Mouse (Mus musculus) mouse trophoblast stem cell (cell line): ENCODE measurements at regions not wholly inside any gene's neighbourhood (a gene's known extent, or its start where the extent isn't known, plus 50 kb on each side); places are given as distances from the start of the nearest gene placed in this dataset.

Experiments used
- in situ Hi-C, 2 experiments: fragments of 300-500 bp; cut with MseI, MboI; formaldehyde crosslinking; loops; 2 replicates in 1 of 2; 3 replicates in 1 of 2; pipeline ENCODE4 v1.15.1; 2025

DNA sequence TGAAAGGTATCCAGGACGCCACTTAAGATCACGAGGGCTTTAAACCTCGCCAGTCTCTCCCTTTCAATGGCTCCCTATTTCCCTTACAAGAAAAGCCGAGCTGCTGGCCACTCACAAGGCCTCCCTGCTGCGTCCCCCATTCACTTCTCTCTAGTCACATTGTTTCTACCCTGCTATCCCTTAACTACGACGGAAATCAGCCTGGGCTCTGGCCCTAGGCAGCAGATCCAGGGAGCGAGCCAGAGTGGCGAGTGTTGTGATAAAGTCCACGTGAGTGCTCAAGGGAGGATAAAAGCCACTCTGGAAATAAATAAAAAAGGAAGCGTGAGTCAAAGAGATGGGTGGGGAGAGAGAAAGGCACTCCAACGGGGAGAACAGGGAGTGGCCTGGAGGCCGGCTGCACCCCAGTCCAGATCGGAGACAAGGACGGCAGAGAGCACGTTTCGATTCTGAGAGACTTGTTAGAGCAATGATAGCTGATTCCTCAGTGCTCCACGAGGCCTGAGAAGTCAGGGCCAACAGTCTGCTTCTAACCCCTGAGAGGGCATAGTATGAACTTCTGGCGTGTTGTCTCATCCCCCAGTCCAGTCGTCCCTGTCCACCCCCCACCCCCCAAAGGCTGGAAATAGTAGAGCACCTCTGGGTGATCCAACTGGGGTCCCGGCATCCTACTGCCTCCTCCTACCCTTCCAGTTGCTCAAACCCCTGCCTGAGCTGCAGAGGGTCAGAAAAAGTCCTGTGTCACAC lies 84.8 kb upstream of the Calm2 start:
- in situ Hi-C loops: no loop called here

DNA sequence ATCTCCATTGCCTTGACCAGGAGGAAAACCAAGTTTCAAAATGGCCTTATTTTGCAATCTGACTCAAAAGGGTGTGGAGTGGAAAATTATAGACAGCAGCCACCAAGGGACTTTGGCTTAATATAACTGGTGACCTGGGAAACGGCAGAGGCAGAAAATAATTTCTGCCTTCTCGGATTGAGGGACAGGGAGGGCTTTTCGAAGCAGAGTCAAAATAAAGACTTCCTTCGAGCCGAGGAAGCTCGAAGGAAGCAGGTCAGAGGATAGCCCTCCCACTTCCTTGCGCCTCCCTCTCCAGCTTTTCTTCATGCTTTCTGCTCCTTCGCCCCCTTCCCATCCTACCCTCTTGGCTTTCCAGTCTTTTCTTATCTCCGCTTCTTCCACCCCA lies 85.4 kb upstream of the Calm2 start:
- in situ Hi-C loops: no loop called here

DNA sequence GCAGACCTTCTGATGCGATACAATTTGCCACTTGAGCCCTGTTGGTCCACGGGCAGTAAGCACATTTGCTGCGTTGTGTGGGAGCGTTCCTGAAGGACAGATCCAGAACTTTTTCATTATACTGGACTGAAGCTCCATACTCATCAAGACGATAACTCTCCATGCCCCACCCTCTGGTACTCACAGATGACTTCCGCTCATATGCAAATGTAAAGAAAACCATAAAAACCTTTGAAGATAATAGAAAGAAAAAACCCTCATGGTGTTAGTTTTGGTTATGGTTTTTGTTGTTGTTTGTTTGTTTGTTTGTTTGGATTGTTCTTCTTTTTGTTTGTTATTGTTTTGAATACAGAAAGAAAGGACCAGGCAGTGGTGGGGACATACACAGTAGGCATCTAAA lies 86.0 kb upstream of the Calm2 start:
- in situ Hi-C loops: no loop called here

DNA sequence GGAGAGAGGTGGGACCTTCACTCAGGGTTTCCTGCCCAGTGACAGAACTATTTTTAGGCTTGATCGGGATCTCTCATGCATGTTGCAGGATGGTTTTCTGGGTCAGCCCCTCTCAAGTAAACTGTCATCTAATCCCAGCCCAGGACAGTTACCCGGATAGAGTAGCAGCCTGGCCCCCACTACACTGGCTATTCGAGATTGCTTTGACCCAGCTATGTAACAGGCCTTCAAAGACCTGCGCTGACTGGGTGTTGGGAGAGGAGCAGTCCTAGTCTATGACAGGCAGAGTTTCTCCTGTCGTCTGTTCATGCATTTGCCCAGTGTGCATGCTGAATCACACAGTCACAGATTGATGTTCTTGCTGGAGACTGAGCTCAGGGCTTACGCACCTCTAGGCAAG lies 86.2 kb upstream of the Epcam start:
- in situ Hi-C loops: no loop called here

DNA sequence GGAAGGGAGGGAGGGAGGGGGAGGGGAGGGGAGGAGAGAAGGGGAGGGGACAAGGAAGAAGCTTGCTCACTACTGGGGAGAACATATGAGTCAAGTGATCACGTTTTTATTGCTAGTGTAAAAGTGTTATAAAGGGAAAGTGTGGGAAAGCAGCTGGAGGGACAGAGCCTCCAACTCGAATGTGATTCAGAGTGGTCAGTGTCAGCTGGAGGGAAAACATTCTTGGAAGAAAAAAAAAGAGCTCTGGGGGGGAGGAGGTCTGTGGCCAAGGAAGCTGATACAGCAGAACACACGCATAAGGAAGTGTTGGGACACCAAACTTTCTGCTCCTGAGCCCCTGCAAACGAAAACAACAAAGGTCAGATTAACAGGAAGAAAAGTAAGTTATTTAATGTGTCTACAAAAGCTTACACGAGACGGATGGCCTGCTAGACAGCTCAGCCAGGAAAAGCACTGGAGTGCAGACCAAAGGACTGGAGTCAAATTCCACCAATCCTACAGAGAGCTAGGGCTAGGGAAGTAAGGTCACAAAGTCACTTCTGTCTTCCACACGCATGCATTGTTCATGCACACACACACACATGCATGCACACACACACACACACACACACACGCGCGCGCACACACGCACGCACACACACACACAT lies 85.1 kb upstream of the Epcam start:
- in situ Hi-C loops: no loop called here

DNA sequence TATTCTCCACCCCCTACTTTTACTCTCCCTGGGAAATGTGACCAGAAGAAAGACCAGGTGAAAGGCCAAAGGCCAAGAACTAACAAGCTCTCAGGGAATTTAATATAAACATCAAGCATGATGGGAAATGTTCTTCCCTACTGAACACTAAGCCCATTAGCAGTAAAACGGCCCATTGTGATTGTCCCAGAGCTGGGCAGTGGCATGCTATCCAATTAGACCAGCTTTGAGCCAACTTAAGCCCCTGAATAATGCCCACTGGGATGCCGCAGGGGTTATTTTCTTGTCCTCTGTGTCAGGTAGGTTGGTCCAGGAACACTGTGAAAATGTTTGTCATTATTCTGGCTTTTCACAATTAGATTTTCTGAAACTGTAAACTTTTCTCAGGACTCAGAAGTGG lies 81.2 kb upstream of the Epcam start:
- in situ Hi-C loops: no loop called here

DNA sequence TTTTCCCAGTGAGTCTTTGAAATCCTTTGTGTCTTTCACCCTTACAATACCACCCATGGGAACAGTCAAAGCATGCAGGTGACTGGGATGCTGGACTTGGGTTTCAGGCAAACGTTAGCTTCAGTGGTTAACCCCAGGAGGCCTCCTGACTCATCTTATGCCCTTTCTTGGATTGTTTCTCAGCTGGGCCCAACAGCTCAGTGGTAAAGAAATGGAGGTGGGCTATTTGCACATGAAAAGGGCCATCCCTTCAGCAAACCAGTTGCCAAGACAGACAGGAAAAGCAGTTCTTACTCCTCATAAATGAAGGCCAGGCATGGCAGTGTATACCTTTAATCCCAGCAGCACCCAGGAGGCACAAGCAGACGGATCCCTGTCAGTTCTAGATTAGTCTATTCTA lies 77.4 kb upstream of the Epcam start:
- in situ Hi-C loops: no loop called here

DNA sequence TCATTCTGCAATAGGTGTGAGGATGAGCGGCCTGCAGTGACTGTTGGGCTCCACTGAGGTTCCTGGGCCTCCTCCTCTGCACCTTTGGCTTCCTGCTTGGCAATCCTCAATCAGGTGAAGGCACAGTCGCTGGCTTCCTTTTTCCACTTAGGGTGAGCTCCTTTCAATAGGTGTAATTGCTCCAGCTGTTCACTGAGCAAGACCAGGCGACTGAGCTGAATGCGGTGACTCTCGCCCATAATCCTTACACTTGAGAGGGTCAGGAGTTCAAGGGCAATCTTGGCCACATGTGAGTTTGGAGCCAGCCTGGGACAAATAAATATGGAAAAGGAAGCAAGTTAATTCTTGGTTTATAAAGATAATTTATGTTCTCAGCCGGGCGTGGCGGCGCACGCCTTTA lies 76.1 kb upstream of the Epcam start:
- in situ Hi-C loops: loop anchor here (10.0 kb wide), 1 partner anchor 245 kb away; no protein-coding TSS in a partner anchor

DNA sequence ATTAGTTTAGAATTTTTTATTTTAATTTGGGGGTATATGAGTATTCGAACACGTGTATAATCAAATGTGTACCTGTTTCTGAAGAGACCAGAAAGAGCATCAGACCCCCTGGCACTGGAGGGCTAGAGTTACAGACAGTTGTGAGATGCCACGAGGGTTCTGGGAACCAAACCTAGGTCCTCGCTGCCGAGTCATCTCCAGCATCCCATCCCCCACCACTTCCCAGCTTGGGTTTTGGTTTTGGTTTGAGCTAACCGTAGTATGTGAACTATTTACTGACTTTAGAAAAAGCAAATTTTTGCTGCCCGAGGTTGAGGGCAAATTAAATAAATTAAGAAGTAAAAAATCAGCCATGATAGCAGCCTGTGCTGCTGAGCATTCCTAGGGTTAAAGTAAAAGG lies 74.9 kb upstream of the Epcam start:
- in situ Hi-C loops: loop anchor here (10.0 kb wide), 1 partner anchor 246 kb away; no protein-coding TSS in a partner anchor

DNA sequence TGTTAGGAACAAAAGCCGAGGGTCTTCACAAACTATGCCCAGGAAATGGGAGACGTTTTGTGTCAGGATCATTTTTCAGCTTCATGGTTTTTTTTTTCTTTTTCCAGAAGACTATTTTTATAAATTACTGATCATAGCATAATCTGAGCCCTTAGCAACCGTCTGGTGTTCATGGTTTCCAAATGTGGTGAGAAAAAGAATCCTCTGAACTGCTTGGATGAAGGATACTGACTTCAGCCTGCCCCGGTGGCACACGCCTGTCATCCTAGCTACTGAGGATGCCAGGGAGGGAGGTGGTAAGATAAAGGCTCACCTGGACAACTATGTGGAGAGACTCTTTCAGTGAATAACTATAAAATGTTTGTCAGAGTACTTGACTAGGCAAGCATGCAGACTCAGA lies 72.4 kb upstream of the Epcam start:
- in situ Hi-C loops: loop anchor here (10.0 kb wide), 1 partner anchor 249 kb away; no protein-coding TSS in a partner anchor

DNA sequence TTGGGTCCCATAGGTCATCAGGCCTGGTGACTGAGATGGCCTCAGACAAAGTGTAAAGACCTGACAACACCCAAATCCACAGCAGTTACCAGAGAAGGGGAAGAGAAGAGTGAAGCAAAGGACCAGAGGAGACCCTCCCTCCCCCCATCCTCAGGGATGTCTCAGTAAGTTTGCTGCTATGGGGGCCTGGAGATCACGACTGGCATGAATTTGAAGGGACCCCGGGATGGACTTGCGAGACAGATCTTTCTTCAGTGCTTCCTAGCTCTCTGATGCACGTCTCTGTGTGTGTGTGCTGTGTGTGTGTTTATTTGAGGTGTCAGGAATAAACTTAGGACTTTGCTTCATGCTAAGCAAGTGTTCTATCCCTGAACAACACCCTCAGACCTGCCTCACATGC lies 70.1 kb upstream of the Epcam start:
- in situ Hi-C loops: loop anchor here (10.0 kb wide), 1 partner anchor 251 kb away; no protein-coding TSS in a partner anchor

DNA sequence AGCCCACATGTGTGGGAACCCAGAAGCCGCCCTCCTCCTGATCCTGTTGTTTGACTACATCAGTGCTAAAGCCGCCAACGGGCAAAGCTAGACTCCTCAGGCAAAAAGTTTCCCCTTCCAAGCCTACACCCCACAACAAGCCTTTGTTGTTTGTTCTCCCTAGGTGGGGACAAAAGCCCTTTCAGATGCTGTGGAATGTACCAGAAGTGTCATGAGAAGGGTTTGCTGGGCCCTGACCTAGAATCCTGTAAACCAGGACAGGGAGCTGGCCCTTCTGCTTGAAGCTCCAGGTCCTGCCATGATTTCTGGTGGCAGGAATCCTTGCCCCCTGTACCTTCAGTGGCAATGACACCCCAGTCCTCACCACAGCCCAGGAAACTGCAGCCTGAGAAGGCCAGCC lies 69.5 kb upstream of the Epcam start:
- in situ Hi-C loops: loop anchor here (10.0 kb wide), 1 partner anchor 251 kb away; no protein-coding TSS in a partner anchor

DNA sequence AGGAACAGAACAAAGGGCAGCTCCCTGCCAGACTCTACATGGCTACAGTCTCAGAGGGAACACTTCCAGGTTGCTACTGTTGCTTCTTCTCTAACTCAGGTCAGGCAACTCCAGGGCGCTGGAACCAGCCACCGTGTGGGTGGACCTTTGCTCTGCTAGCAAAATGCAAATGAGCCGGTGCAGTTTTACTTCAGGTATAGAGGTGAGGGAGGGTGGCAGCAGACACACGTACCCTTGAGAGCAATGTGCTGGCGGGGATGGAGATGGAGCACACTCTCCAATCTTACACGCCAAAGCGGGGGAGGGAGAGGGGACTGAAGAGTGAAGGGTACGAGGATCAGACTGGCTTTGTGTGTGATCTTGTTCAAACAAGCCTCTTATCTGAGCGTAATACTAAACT lies 68.8 kb upstream of the Epcam start:
- in situ Hi-C loops: loop anchor here (10.0 kb wide), 1 partner anchor 252 kb away; no protein-coding TSS in a partner anchor

DNA sequence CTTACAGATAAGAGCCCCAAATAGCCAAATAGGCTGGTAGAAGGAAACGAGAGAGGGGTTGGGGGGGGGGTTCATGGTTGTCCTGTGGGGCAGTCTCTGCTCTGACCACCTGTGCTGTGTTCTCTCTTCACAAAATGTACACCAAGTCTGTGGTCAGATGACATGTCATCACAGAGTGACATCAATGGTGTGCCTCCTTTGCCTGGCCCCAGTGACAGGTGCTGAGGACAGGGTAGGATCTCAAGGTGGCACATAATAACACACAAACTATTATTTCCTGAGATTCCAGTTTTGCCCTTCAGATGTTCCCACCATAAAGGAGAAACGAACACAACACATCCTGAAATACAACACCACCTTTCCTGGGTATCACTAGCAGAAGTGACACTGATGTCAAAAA lies 68.3 kb upstream of the Epcam start:
- in situ Hi-C loops: loop anchor here (10.0 kb wide), 1 partner anchor 253 kb away; no protein-coding TSS in a partner anchor

DNA sequence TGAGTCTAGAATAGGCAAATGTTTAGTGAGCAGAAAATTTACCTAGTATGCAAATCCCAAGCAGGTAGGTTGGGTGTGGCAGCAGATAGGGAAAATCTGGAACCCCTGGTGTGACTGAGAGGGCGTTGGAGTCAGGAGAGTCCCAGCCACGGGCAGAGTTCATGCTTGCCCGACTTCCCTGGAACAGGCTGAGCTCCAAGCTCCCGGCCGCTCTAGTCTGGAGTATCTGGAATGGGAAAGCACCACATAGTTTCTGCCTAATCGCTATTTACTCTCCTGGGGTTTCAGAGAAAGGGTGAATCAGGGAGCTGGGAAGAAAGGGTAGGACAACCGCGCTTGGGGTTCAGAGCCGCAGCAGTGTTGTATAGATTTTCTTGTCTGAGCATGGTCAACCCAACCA lies 65.8 kb upstream of the Epcam start:
- in situ Hi-C loops: loop anchor here (10.0 kb wide), 1 partner anchor 255 kb away; no protein-coding TSS in a partner anchor

DNA sequence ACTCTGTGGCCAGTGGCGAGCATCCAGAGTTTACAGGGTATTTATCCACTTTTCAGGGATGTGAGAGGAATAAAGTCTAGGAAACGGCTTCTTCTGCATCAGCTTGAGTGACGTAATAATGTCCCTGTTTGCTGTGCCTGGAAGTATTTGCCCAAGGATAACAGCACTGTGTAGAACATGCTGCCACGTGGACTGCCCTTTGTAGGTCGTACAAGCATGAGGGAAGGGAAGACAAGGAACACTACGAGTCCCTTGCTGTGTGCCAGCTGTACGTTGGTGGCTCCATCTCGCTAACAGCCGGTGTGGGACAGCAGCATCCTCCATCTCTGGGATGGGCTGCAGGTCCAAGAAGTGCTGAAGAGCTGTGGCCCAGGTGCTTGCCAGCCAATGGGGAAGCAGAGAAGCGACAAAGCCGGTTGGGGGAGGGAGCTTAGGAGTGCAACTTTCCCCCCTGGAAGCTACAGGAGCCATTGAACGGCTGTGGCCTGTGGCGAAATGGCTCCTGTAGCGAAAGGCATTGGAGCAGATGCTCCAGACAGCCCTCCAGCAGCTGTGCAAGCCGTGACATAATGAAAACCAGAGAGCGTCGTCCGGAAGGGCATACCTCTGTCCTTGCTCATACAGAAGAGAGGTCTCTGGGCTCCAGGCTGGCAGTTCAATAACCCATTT lies 65.0 kb upstream of the Epcam start:
- in situ Hi-C loops: no loop called here

DNA sequence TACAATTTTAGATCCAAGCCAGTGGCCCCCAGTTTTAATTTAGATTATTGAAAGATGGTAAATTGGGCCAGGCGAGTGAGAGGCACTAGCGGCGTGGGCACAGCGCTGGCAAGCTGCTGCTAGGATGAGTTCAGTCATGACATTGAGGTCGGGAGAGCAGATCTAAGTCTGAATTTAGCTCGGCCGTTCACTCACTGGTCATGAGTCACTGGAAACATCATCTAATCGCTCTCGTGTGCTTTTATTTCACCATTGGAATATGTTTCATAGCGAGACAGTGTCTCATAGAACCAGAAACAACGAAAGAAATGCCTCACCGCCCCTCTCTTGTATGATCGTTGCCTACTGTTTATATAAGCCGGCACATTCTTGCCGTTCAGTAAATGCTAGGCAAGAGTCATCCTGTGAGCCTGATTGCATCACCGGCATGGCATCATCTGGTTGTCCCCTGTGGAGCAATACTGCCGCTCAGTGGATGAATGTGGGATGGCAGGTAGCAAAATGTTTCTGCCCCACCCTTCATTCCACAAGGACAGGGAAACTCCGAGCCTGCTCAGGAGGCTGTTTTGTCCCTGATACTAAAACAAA lies 64.3 kb upstream of the Epcam start:
- in situ Hi-C loops: no loop called here

DNA sequence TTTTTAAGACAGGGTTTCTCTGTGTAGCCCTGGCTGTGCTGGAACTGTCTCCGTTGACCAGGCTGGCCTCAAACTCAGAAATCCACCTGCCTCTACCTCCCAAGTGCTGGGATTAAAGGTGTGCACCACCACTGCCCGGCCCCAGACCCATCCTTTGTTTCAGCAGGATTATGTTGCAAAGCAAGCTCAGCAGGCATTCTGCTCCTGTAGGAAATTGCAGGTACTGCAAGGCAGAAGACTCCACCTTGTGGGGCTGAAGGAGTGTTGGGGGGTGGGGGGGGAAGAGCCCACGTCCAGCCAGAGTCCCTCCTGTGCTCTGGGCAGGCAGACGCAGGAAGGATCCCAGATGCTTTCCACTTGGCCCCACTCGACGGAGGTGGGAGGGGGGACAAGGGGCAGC lies 52.2 kb upstream of the Epcam start:
- in situ Hi-C loops: no loop called here

DNA sequence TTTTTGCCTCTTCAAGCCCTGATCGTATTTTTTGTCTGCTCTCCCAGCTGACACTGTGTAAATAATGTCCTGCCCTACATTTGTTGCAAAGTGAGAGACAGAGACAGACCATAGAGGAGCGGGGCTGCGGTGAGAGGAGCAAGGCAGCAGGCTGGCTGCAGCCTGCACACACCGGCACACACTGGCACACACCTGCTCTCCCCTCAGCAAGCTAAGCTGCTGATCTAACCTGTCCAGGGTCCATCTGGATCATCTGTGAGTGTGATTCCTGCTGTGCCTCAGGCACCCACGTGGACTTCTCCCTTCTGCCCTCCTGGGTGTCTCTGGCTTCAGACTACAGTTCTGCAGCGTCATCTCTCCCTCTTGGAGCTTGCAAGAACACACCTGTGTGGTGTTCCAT lies 50.4 kb upstream of the Epcam start:
- in situ Hi-C loops: no loop called here
